Mouse (Mus musculus) B cell, adult (primary cell): ENCODE measurements around the gene D330045A20Rik. TPM values are rescaled to one million over a fixed set of nuclear protein-coding genes. Genes with fewer than 3 reads are reported as not detected.

ENCODE experiments used
- total RNA-seq: library from RNA; stranded (reverse); gene quantifications from 4 replicates; pipeline ENCODE4 v1.2.4, GENCODE M21; 2023; ENCODE audit not compliant: inconsistent age

The D330045A20Rik gene
- total RNA-seq: not detected in 4 replicates

DNA sequence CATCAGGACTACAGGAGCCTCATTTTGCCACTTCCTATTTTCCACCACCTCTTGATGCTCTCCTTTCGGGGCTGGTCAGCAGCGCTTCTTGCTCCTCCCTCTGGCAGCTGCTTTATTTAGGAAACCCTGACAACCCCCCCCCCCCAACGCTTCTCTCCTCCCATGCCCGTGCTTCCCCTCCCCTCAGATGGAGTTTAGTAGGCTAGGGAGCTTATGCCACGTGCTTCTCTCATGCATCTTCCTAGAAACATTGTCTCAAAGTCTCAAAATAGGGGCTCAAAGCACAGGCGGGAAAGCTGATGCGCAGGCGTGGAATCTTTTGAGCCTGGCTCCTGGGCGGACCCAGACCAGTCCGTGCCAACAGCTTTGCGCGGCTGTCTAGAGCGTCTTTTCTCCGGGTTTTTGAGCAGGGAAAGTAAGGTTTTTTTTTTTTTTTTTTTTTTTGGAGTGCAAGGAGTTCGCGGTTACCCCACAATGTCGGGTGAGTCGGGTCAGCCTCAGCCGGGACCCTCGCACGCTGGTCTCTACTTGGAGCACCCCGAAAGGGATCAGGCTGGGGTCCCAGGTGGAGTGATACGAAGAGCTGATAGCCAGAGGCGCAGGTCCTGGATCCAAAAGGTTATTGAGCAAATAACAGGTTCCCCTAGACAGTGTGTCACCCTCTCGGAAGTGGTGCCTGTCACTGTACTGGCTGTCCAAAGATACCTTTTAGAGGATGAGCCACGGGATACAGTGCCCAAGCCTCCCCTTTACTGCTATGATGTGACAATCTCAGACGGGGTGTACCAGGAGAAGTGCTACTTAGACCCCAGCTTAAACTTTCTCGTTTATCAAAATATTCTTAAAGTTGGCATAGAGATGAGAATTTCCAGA lies at the start of gene D330045A20Rik:
TSS of gene D330045A20Rik (plus strand) at position 346 of the 873 bp plus-strand sequence.

GRCm38 (mm10) chrX:139562925-139563461 lies 82.8 kb downstream of the D330045A20Rik start, which contains the start of gene Rnf128:
Gene Rnf128 (plus strand): TSS chrX:139563316.

Other genes starting within 250 kb of the D330045A20Rik start
- not detected in 4 replicates for gene Trap1a, start 146.7 kb upstream of the D330045A20Rik start, total RNA-seq
- not detected in 4 replicates for gene Rnf128, start 82.9 kb downstream of the D330045A20Rik start, total RNA-seq
- gene Tbc1d8b, start 204.6 kb downstream of the D330045A20Rik start, total RNA-seq: 5.8 to 7.9 TPM (median 6.8 TPM) in 4 replicates
- not detected in 4 replicates for gene Gm15013, start 234.1 kb downstream of the D330045A20Rik start, total RNA-seq